Mouse (Mus musculus) heart, adult 18-20 months (tissue): ENCODE data around the gene Mtmr3. TPM values are rescaled to one million over a fixed set of nuclear protein-coding genes. Genes with fewer than 3 reads are reported as not detected.

ENCODE experiments used
- DNase-seq, 2 experiments: peaks; one replicate each; pipeline ENCODE4 v3.0.0; 2021 to 2022; ENCODE audit warnings: mixed read lengths in 1 of 2
- total RNA-seq, 2 experiments: library from RNA; stranded (reverse); gene quantifications; 2 replicates each; pipeline ENCODE4 v1.2.3; 2021

The Mtmr3 gene
- total RNA-seq, 2 experiments from 2014 or later, result 47.4 to 49.0 TPM

GRCm38 (mm10) chr11:4464616-4465015 is 130.0 kb downstream of the Mtmr3 start:
- DNase-seq, result no peak

- no peak for DNase-seq
These were observed 130.5 kb downstream of the Mtmr3 start for GRCm38 (mm10) chr11:4464186-4464585.

DNA sequence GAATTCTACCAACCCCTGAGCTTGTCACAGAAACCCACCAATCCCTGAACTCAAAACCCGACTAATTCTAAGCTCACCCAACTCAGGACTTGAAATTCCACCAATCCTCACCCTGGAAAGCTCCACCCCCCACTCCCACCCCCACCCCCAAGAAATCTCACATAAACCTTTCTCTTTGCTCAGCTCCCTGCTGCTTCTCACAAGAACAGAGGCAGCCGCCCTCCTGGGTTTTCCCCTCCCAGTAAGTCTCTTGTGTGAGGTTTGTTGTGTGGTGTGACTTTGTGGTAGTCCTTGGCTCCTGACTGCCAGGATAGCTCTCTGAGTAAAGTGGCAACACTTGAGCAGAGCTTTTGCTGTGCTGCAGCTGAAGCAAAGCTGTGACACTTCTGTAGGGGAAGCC is 131.8 kb downstream of the Mtmr3 start:
- DNase-seq, result no peak

GRCm38 (mm10) chr11:4461154-4461553 is 133.5 kb downstream of the Mtmr3 start:
- no peak for DNase-seq

DNA sequence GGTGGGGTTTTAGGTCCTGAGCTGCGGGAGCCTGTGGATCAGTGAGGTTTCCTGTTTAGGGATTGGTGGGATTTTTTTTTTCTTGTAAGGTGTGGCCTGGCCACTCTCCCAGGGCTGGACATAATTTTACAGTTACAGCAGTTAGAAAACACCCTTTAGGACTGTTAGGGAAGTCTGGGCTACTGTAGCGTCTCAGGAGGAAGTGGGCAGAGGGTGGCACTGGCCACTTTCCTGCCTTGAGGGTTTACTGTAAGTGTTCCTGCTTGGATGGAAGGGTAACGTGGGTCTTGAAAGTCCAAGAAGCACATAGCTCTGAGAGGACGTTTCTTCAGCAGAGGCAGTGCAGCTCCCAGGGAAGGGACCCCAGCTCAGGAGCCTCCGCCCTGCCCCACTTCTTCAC is 134.0 kb downstream of the Mtmr3 start:
- DNase-seq, result no peak

DNA sequence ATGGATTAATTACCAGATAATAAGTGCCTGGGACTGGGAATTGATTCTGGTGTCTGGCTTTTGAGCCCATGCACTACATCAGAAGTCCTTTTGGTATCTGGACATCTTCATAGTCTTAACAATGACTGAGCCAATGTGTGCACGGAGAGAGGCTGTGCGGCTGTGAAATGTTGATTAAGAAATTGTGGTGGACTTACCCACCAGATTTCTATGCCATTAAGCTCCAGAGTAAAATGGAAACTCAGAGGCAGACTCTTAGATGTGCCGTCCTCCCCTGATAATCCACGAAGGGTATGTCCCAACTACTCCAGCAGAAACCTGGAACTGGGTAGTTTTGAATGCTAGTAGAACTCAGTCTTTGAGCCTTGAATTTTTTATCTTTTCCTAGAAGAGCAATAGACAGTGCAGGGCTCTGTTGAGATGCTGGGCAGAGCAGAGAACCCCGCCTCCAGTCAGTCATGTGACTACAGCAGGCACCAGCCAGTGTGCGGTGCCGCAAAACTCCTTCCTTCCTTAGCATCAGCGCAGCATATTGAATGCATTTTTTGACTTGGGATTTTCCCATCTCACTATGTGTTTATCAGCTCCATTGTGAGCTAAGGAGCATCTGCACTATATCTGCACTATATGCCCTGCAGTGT is 139.6 kb downstream of the Mtmr3 start:
- DNase-seq, result no peak

- no peak for DNase-seq
These were observed 142.0 kb downstream of the Mtmr3 start for GRCm38 (mm10) chr11:4452467-4453184.

DNA sequence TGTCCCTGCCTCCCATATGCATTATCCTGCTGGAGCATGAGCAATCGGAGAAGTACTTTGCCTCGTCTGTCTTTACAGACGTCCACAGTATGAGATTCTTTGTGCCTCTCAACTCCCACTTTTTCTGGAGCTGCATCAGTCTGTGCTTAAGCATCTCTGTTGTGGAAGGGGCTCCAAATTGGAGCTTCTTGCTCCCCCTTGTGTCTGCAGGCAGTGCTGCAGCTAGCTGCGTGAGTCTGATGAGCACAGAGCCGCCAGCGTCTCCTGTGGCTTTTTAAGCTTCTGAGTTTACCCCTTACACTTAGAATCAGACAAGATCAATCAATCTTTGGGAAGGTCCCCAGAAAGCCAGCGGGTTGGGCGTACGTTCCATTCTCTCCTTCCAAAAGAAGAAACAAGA is 143.5 kb downstream of the Mtmr3 start:
- DNase-seq, result peak; percentile 16 to 58

GRCm38 (mm10) chr11:4446195-4446868 is 148.3 kb downstream of the Mtmr3 start:
- no peak for DNase-seq

DNA sequence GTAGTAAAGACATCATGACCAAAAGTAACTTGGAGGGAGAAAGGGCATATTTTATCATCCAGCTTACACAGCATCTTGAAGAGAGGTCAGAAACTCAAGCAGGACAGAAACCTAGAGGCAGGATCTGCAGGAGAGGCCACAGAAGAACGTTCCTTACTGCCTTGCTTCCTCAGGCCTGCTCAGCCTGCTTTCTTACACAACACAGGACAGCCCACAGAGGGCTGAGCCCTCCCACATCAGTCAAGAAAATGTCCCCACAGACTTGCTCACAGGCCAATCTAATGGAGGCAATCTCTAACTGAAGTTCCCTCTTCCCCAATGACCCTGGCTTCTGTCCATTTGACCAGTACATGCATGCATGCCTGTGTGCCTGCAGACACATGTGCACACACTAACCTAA is 152.4 kb downstream of the Mtmr3 start:
- DNase-seq, result no peak

DNA sequence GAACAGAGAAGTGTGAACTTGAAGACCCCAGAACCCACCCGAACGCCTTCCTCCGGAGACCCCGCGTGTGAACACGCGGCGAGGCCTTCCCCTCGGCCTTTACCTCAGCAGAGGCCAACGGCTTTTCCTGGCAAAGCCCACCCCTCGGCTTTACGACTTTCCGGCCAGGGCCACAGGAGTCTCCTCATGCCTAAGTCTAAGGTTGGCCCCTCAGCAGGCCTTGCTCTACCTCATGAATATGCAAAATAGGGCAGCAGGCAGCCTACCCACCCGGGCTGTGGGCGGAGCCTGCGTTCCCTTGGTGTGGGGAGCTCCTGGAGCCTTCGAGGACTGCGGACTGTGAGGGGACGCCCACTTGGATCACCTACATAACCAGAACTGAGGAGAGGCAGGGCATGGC is 153.7 kb downstream of the Mtmr3 start, which contains the start of gene Hormad2:
Gene Hormad2, minus strand, starts transcription at position 128 of the 400 bp plus-strand sequence.
- no peak for DNase-seq

GRCm38 (mm10) chr11:4438211-4438610 is 156.5 kb downstream of the Mtmr3 start:
- DNase-seq, result no peak

GRCm38 (mm10) chr11:4437318-4437717 is 157.3 kb downstream of the Mtmr3 start:
- DNase-seq, result no peak

DNA sequence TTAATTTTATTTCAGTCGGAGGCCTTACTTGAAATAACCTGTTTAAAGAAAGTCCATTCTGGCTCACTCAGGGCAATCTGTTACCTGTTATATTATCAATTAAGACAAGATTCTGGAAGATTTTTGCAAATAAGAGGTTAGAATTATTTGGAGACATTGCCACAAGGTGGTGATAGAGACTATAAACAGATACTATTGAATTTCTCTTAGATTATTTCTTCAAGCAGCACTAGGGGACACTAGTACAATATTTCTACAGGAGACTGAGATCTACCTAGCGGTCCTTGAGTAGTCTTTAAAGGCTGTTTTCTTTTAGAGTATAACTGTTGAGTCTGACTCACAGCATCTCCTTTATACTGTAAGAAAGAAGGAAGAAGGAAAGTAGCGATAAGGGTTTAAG is 158.0 kb downstream of the Mtmr3 start:
- DNase-seq, result peak in 1 of 2 experiments; percentile 28

GRCm38 (mm10) chr11:4434461-4434860 is 160.2 kb downstream of the Mtmr3 start:
- no peak for DNase-seq

Other genes starting within 250 kb of the Mtmr3 start
- not detected for gene Hormad2, start 153.8 kb downstream of the Mtmr3 start, total RNA-seq
- gene Gm11032, start 25.2 kb upstream of the Mtmr3 start, total RNA-seq, result not detected
- 10 to 100 TPM; 15.0 to 16.1 TPM for gene Ascc2, start 42.9 kb upstream of the Mtmr3 start, total RNA-seq
- gene Uqcr10, start 109.5 kb upstream of the Mtmr3 start, total RNA-seq, result 1,000 to 10,000 TPM; 1,576 to 1,640 TPM
- gene Zmat5, start 109.8 kb upstream of the Mtmr3 start, total RNA-seq, result 10 to 100 TPM; 24.7 to 25.5 TPM
- gene Cabp7, start 151.9 kb upstream of the Mtmr3 start, total RNA-seq, result not detected